Mouse (Mus musculus) midbrain, postnatal 0 days (tissue): Measurements from ENCODE around the gene Vmn1r148. TPM values are rescaled to one million over a fixed set of nuclear protein-coding genes. Genes with fewer than 3 reads are reported as not detected.
"Not testable (repeated sequence)": the region's sequence is repeated elsewhere in the genome, so short reads cannot be mapped to it uniquely, and the experiment has no call there.

Experiments used
- ATAC-seq: fragments of 200-750 bp; cut with Nextera tagmentation; 2 replicates; pipeline ENCODE4 v1.8.0; 2017; ENCODE audit warnings: moderate number of reproducible peaks, mild to moderate bottlenecking, moderate TSS enrichment, moderate library complexity; ENCODE audit not compliant: low FRiP score
- DNase-seq: peaks from one replicate; pipeline ENCODE4 v3.0.0-alpha.2; 2015; ENCODE audit warnings: low spot score
- H3K27ac ChIP-seq: fragments of 300-500 bp; sonication (generic); 2 replicates; pipeline ENCODE4 v1.5.1; 2014; ENCODE audit warnings: low read depth, mild to moderate bottlenecking, low read length, mixed read lengths
- H3K27me3 ChIP-seq: fragments of 300-500 bp; sonication (generic); 2 replicates; pipeline ENCODE4 v1.6.1; 2014; ENCODE audit warnings: low read length, control low read depth, mixed read lengths; ENCODE audit not compliant: insufficient read depth
- H3K36me3 ChIP-seq: fragments of 300-500 bp; sonication (generic); 2 replicates; pipeline ENCODE4 v1.6.1; 2014; ENCODE audit warnings: low read length, control low read depth, mixed read lengths; ENCODE audit not compliant: insufficient read depth
- H3K4me1 ChIP-seq: fragments of 300-500 bp; sonication (generic); 2 replicates; pipeline ENCODE4 v1.6.1; 2014; ENCODE audit warnings: mild to moderate bottlenecking, control low read depth, antibody characterized with exemption, low read length, mixed read lengths; ENCODE audit not compliant: insufficient read depth
- H3K4me2 ChIP-seq: fragments of 300-500 bp; sonication (generic); 2 replicates; pipeline ENCODE4 v1.6.1; 2014; ENCODE audit warnings: low read depth, mild to moderate bottlenecking, low read length, mixed read lengths; ENCODE audit not compliant: poor library complexity, severe bottlenecking
- H3K4me3 ChIP-seq: fragments of 300-500 bp; sonication (generic); 2 replicates; pipeline ENCODE4 v1.5.1; 2014; ENCODE audit warnings: low read depth, mild to moderate bottlenecking, low read length, moderate library complexity
- H3K9ac ChIP-seq: fragments of 300-500 bp; sonication (generic); replicated peaks from 2 replicates; pipeline ENCODE4 v1.6.1; 2014; ENCODE audit warnings: mild to moderate bottlenecking, low read length, moderate library complexity, mixed read lengths; ENCODE audit not compliant: poor library complexity, severe bottlenecking
- H3K9me3 ChIP-seq: fragments of 300-500 bp; sonication (generic); 2 replicates; pipeline ENCODE4 v1.6.1; 2016; ENCODE audit warnings: low read length, control low read depth
- WGBS: fragments of 180-500 bp; shearing (Covaris S2); extraction: QIAGEN DNeasy Blood & Tissue Kit; methylation state at CpG from one replicate; pipeline ENCODE4 v1.1.7; 2014; 5-methylcytosine and 5-hydroxymethylcytosine counted together
- polyA plus RNA-seq: library from polyadenylated mRNA; unstranded; fragments of >200 nt; fragmentation: Nextera tagmentation; extraction: Ambion mirVana; gene quantifications from 2 replicates; pipeline ENCODE4 v1.2.1, GENCODE M21; 2015
- total RNA-seq: library from RNA; depleted of rRNA; stranded (reverse); fragments of >200 nt; gene quantifications from 2 replicates; pipeline ENCODE4 v1.2.3, GENCODE M21; 2014; rRNA removed

Vmn1r148 gene
- total RNA-seq (not detected in 2 replicates), polyA plus RNA-seq (not detected in 2 replicates)

DNA sequence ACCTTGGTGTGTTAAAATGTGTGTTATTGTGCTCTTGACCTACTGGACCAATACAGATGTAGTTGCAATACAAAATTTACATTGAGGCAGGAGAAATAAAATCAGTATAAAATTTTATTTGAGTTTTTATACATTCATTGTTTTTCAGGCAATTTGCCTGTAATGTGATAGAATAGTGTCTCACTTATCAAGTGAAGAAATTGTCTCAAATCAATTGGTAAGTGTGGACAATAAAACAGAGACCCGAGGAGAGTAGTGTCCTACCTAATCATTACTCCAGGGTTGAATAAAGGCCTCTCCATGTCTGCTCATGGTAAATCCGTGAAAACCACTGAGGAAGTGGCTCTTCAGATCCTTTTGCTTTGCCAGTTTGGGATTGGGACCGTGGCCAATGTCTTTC, at the start of gene Vmn1r148:
Gene Vmn1r148, plus strand, starts transcription at position 301 of the 400 bp plus-strand sequence.
- H3K27me3 ChIP-seq, ATAC-seq, H3K4me3 ChIP-seq, H3K9me3 ChIP-seq, H3K4me2 ChIP-seq, H3K9ac ChIP-seq, H3K27ac ChIP-seq, H3K36me3 ChIP-seq, H3K4me1 ChIP-seq, DNase-seq: not testable (repeated sequence)
- no CpG with 5 or more reads among the region's 3 CpGs for WGBS

GRCm38 (mm10) chr7:22370939-22371338, 42.4 kb upstream of the Vmn1r148 start, which contains the start of gene Gm8660:
Gm8660 (minus strand) TSS chr7:22371039.
- no CpG with 5 or more reads among the region's 1 CpGs for WGBS
- not testable (repeated sequence) for ATAC-seq, H3K27me3 ChIP-seq

DNA sequence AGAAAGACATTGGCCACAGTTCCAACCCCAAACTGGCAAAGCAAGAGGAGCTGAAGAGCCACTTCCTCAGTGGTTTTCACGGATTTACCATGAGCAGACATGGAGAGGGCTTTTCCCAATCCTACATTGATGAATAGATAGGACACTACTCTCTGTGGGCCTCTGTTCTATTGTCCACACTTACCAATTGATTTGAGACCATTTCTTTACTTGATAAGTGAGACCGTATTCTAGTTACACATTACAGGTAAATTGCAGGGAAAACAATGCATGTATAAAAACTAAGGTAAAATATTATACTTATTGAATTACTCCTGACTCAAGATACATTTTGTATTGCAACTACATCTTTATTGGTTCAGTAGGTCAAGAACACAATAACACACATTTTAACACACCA, 24.7 kb downstream of the Vmn1r148 start, which contains the start of gene Vmn1r149:
Gene Vmn1r149, minus strand, starts transcription at position 101 of the 400 bp plus-strand sequence.
- H3K36me3 ChIP-seq, ATAC-seq, H3K4me1 ChIP-seq, H3K27me3 ChIP-seq, H3K4me2 ChIP-seq, H3K9ac ChIP-seq, H3K4me3 ChIP-seq, H3K27ac ChIP-seq, DNase-seq, H3K9me3 ChIP-seq: not testable (repeated sequence)
- no CpG with 5 or more reads among the region's 2 CpGs for WGBS

More at GRCm38 (mm10) chr7:22370939-22371338, 42.4 kb upstream of the Vmn1r148 start, which contains the start of gene Gm8660:
- not testable (repeated sequence) for H3K27ac ChIP-seq, H3K9ac ChIP-seq, H3K36me3 ChIP-seq, H3K9me3 ChIP-seq, H3K4me1 ChIP-seq, H3K4me3 ChIP-seq, DNase-seq, H3K4me2 ChIP-seq

GRCm38 (mm10) chr7:22463975-22464374, 50.6 kb downstream of the Vmn1r148 start, which contains the start of gene Gm10665:
Gm10665 (minus strand) TSS chr7:22464075.
- not testable (repeated sequence) for H3K9ac ChIP-seq, H3K36me3 ChIP-seq, H3K27ac ChIP-seq, H3K9me3 ChIP-seq, H3K4me3 ChIP-seq, H3K4me2 ChIP-seq, H3K27me3 ChIP-seq, ATAC-seq, DNase-seq, H3K4me1 ChIP-seq
- no CpG with 5 or more reads among the region's 5 CpGs for WGBS

Other genes starting within 250 kb of the Vmn1r148 start
- not detected in 2 replicates for gene Vmn1r142, start 249.5 kb upstream of the Vmn1r148 start, total RNA-seq
- gene Vmn1r142, start 249.5 kb upstream of the Vmn1r148 start, polyA plus RNA-seq: not detected in 2 replicates
- not detected in 2 replicates for gene Vmn1r143, start 224.2 kb upstream of the Vmn1r148 start, total RNA-seq
- not detected in 2 replicates for gene Vmn1r143, start 224.2 kb upstream of the Vmn1r148 start, polyA plus RNA-seq
- not detected in 2 replicates for gene Gm8653, start 212.3 kb upstream of the Vmn1r148 start, total RNA-seq
- gene Gm8653, start 212.3 kb upstream of the Vmn1r148 start, polyA plus RNA-seq: not detected in 2 replicates
- gene Gm8453, start 184.1 kb upstream of the Vmn1r148 start, total RNA-seq: not detected in 2 replicates
- not detected in 2 replicates for gene Gm8453, start 184.1 kb upstream of the Vmn1r148 start, polyA plus RNA-seq
- not detected in 2 replicates for gene Gm4187, start 83.9 kb upstream of the Vmn1r148 start, total RNA-seq
- gene Gm4187, start 83.9 kb upstream of the Vmn1r148 start, polyA plus RNA-seq: not detected in 2 replicates
- not detected in 2 replicates for gene Gm8660, start 42.5 kb upstream of the Vmn1r148 start, total RNA-seq
- gene Gm8660, start 42.5 kb upstream of the Vmn1r148 start, polyA plus RNA-seq: not detected in 2 replicates
- not detected in 2 replicates for gene Vmn1r149, start 24.6 kb downstream of the Vmn1r148 start, total RNA-seq
- not detected in 2 replicates for gene Vmn1r149, start 24.6 kb downstream of the Vmn1r148 start, polyA plus RNA-seq
- not detected in 2 replicates for gene Gm10665, start 50.5 kb downstream of the Vmn1r148 start, total RNA-seq
- gene Gm10665, start 50.5 kb downstream of the Vmn1r148 start, polyA plus RNA-seq: not detected in 2 replicates
- not detected in 2 replicates for gene Vmn1r151, start 86.1 kb downstream of the Vmn1r148 start, total RNA-seq
- not detected in 2 replicates for gene Vmn1r151, start 86.1 kb downstream of the Vmn1r148 start, polyA plus RNA-seq
- not detected in 2 replicates for gene Vmn1r152, start 109.4 kb downstream of the Vmn1r148 start, total RNA-seq
- not detected in 2 replicates for gene Vmn1r152, start 109.4 kb downstream of the Vmn1r148 start, polyA plus RNA-seq
- not detected in 2 replicates for gene Gm8677, start 121.3 kb downstream of the Vmn1r148 start, total RNA-seq
- not detected in 2 replicates for gene Gm8677, start 121.3 kb downstream of the Vmn1r148 start, polyA plus RNA-seq
- gene Gm4201, start 151.8 kb downstream of the Vmn1r148 start, total RNA-seq: not detected in 2 replicates
- not detected in 2 replicates for gene Gm4201, start 151.8 kb downstream of the Vmn1r148 start, polyA plus RNA-seq
- not detected in 2 replicates for gene Gm4565, start 174.5 kb downstream of the Vmn1r148 start, total RNA-seq
- not detected in 2 replicates for gene Gm4565, start 174.5 kb downstream of the Vmn1r148 start, polyA plus RNA-seq
- gene Vmn1r155, start 244.4 kb downstream of the Vmn1r148 start, total RNA-seq: not detected in 2 replicates
- not detected in 2 replicates for gene Vmn1r155, start 244.4 kb downstream of the Vmn1r148 start, polyA plus RNA-seq